Mouse (Mus musculus) stomach, embryonic 14.5 days (tissue): Measurements from ENCODE around the gene Itgb3. TPM values are rescaled to one million over a fixed set of nuclear protein-coding genes. Genes with fewer than 3 reads are reported as not detected.

Source experiments
- ATAC-seq: fragments of 200-750 bp; cut with Nextera tagmentation; 2 replicates; pipeline ENCODE4 v1.8.0; 2017; ENCODE audit warnings: low read depth, moderate TSS enrichment; ENCODE audit not compliant: insufficient number of reproducible peaks, insufficient read depth, low FRiP score
- H3K27ac ChIP-seq: fragments of 300-500 bp; sonication (generic); 2 replicates; pipeline ENCODE4 v1.5.1; 2014; ENCODE audit warnings: mild to moderate bottlenecking, low read length, moderate library complexity, mixed read lengths
- H3K27me3 ChIP-seq: fragments of 300-500 bp; sonication (generic); 2 replicates; pipeline ENCODE4 v1.6.1; 2014; ENCODE audit warnings: low read length, control low read depth, mixed read lengths; ENCODE audit not compliant: control insufficient read depth, insufficient read depth
- H3K36me3 ChIP-seq: fragments of 300-500 bp; sonication (generic); 2 replicates; pipeline ENCODE4 v1.6.1; 2014; ENCODE audit warnings: mild to moderate bottlenecking, control low read depth, low read length, moderate library complexity, mixed read lengths; ENCODE audit not compliant: control insufficient read depth, insufficient read depth
- H3K4me1 ChIP-seq: fragments of 300-500 bp; sonication (generic); 2 replicates; pipeline ENCODE4 v1.6.1; 2014; ENCODE audit warnings: low read length, control low read depth, mixed read lengths; ENCODE audit not compliant: control insufficient read depth, insufficient read depth
- H3K4me2 ChIP-seq: fragments of 300-500 bp; sonication (generic); replicated peaks from 2 replicates; pipeline ENCODE4 v1.6.1; 2014; ENCODE audit warnings: low read depth, low read length, control low read depth
- H3K4me3 ChIP-seq: fragments of 300-500 bp; sonication (generic); 2 replicates; pipeline ENCODE4 v1.5.1; 2014; ENCODE audit warnings: low read depth, low read length, control low read depth
- H3K9ac ChIP-seq: fragments of 300-500 bp; sonication (generic); replicated peaks from 2 replicates; pipeline ENCODE4 v1.6.1; 2014; ENCODE audit warnings: low read depth, mild to moderate bottlenecking, control low read depth, low read length, moderate library complexity, mixed read lengths
- H3K9me3 ChIP-seq: fragments of 300-500 bp; sonication (generic); 2 replicates; pipeline ENCODE4 v1.6.1; 2016; ENCODE audit warnings: low read depth, low read length, control low read depth; ENCODE audit not compliant: control insufficient read depth
- WGBS: fragments of 180-500 bp; shearing (Covaris S2); extraction: QIAGEN DNeasy Blood & Tissue Kit; methylation state at CpG from one replicate; pipeline ENCODE4 v1.1.7; 2014; 5-methylcytosine and 5-hydroxymethylcytosine counted together
- polyA plus RNA-seq: library from polyadenylated mRNA; unstranded; fragments of >200 nt; fragmentation: Nextera tagmentation; extraction: Ambion mirVana; gene quantifications from 2 replicates; pipeline ENCODE4 v1.2.1, GENCODE M21; 2014

Gene Itgb3
- polyA plus RNA-seq, 1 experiment from 2014 or later = 3.1 TPM

DNA sequence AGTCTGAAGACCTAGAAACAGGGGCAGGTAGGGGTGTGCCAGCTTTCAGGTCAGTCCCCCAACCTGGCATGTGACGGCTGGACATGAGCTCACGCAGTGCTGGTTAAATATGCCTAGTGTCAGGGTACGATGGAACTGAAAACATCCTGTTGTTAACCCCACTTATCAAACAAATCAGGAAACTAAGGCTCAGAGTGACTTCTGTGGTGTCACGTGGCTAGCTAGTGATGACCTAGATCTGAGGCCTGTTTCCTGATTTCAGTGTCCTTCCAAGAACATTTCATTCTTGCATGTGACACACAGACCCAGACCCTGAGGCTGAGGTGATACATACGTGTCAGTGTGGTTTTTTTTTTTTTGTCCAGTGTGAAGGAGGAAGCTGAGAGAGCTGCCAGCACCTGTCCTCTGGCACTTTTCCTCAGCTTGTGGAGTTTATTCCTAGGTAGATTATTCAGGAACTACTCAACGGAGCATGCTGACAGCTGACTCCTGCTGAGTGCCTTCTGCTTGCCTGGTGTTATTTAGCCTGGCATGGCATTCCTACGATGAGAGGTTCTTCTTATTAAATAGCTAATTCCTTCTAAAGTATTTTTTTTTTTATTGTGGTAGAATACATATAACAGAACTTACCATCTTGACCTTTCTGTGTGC lies 22.5 kb downstream of the Itgb3 start:
- H3K9ac ChIP-seq = no peak overlapping the region
- no peaks in the 10 kb centered on the region for H3K36me3 ChIP-seq
- H3K4me2 ChIP-seq = no peak overlapping the region
- 68% methylated on average over 7 of the region's 7 CpGs for WGBS
- no peak overlapping the region for H3K27ac ChIP-seq
- H3K4me3 ChIP-seq = no peak overlapping the region
- no peaks in the 10 kb centered on the region for H3K9me3 ChIP-seq
- H3K4me1 ChIP-seq = peaks cover 9% of the 10 kb centered on the region; the same call in 1 of the 2 replicates
- no peak for ATAC-seq
- H3K27me3 ChIP-seq = no peaks in the 10 kb centered on the region

DNA sequence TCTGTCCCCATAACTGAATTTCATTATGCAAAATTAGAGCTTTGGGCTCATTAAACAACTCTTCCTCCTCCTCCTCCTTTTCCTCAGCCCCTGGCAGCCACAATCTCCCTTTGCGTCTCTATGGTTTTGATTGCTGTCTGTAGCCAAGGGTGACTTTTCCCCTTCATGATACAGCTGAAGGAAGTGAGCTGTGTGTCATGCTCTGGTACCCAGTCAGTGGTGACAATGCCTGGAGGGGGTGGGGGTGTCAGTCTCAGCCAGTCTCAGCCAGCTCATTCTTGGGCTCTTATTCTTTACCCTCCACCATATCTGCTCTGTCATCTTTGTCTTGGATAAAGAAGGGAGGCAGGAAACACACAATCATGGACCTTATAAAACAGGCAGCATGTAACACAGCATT lies 23.5 kb downstream of the Itgb3 start:
- H3K27ac ChIP-seq = no peak overlapping the region
- H3K4me1 ChIP-seq = no peaks in the 10 kb centered on the region
- H3K27me3 ChIP-seq = no peaks in the 10 kb centered on the region
- WGBS = 79% methylated on average over 1 of the region's 1 CpGs
- no peak overlapping the region for H3K4me3 ChIP-seq
- no peak overlapping the region for H3K9ac ChIP-seq
- no peak overlapping the region for H3K4me2 ChIP-seq
- no peaks in the 10 kb centered on the region for H3K36me3 ChIP-seq
- no peak for ATAC-seq
- no peaks in the 10 kb centered on the region for H3K9me3 ChIP-seq

DNA sequence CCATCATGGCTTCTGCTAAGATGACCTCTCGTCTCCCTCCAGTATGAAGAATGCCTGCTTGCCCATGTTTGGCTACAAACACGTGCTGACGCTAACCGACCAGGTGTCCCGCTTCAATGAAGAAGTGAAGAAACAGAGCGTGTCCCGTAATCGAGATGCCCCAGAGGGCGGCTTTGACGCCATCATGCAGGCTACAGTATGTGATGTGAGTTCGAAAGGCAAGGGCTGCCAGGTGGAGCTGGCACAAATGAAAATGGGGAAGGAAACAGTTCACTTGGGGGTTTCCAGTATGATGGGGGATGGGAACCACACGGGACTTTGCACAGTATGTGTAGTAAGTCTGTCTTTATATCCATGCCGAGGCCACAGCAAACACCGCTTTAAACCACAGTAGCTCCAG lies 29.2 kb downstream of the Itgb3 start:
- Histone ChIP-seq H3K9ac (no peak overlapping the region), H3K4me2 (no peak overlapping the region), H3K4me3 (no peak overlapping the region), H3K36me3 (no peaks in the 10 kb centered on the region), H3K4me1 (no peaks in the 10 kb centered on the region), H3K27ac (no peak overlapping the region), H3K27me3 (no peaks in the 10 kb centered on the region), H3K9me3 (no peaks in the 10 kb centered on the region)
- ATAC-seq = no peak
- WGBS = 90% methylated on average over 14 of the region's 14 CpGs

DNA sequence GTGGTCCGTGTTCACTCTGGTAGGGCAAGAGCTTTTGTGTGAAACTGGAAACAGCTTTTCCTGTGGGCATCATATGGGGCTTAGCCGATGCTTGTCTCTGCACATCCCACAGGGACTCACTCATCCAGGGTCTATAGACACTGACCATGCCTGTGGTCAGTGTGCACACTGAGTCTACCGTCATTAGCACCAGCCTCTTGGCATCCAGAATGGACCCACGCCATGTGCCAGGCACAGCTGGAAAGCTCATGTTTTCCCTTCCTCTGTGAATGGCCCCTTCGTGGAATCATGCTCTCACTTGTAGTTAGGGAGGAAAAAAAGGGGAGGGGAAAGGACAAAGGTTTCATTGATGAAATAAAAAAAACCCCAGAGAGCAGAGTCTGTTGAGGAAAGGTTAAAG lies 30.2 kb downstream of the Itgb3 start:
- Histone ChIP-seq H3K4me1 (no peaks in the 10 kb centered on the region), H3K4me3 (no peak overlapping the region), H3K36me3 (no peaks in the 10 kb centered on the region), H3K9ac (no peak overlapping the region), H3K4me2 (no peak overlapping the region), H3K27me3 (no peaks in the 10 kb centered on the region), H3K9me3 (no peaks in the 10 kb centered on the region), H3K27ac (no peak overlapping the region)
- ATAC-seq = no peak
- WGBS = 75% methylated on average over 5 of the region's 5 CpGs

DNA sequence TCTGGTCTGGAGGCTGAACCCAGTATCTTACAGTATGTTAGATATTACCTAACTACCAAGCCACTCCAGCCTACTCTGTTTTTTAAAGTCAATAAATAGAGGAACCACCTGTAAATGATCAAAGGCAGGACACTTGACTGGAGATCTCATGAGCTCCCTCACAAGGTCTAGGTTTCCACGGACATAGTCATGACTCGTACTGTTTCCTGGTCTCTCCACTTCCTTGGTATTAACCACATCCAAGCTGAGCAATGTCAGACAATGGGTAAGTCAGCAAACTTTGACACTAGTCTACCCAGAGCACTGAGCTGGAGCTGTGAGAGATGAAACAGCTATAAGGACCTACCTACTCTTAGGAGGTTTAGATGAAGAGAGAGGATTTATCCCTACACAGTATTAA lies 31.1 kb downstream of the Itgb3 start:
- H3K27me3 ChIP-seq = no peaks in the 10 kb centered on the region
- no peaks in the 10 kb centered on the region for H3K4me1 ChIP-seq
- 70% methylated on average over 2 of the region's 2 CpGs for WGBS
- no peaks in the 10 kb centered on the region for H3K9me3 ChIP-seq
- no peaks in the 10 kb centered on the region for H3K36me3 ChIP-seq
- no peak overlapping the region for H3K27ac ChIP-seq
- H3K4me3 ChIP-seq = no peak overlapping the region
- no peak for ATAC-seq
- H3K4me2 ChIP-seq = no peak overlapping the region
- no peak overlapping the region for H3K9ac ChIP-seq

DNA sequence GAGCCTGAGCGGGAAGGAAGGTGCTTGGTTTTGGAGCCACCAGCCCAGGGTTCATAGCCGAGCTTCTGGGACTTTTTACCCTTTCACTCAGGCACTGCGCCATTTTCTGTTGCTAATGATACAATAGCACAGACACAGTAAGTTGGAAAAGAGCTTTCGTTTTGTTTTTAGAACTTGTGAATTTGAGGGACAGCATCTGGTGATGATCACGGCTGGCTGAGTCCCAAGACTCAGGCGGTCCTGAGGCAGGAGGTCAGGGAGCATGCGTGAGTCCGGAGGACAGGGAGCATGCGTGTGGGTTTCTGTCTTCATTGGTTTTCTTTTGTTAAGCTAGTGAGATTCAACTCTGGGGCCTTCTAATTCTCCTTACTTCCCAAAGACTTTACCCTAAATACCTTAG lies 31.8 kb downstream of the Itgb3 start:
- Histone ChIP-seq H3K27ac (no peak overlapping the region), H3K4me3 (no peak overlapping the region), H3K36me3 (no peaks in the 10 kb centered on the region), H3K4me1 (no peaks in the 10 kb centered on the region), H3K27me3 (no peaks in the 10 kb centered on the region), H3K9ac (no peak overlapping the region), H3K4me2 (no peak overlapping the region), H3K9me3 (no peaks in the 10 kb centered on the region)
- WGBS = 73% methylated on average over 9 of the region's 9 CpGs
- ATAC-seq = no peak

DNA sequence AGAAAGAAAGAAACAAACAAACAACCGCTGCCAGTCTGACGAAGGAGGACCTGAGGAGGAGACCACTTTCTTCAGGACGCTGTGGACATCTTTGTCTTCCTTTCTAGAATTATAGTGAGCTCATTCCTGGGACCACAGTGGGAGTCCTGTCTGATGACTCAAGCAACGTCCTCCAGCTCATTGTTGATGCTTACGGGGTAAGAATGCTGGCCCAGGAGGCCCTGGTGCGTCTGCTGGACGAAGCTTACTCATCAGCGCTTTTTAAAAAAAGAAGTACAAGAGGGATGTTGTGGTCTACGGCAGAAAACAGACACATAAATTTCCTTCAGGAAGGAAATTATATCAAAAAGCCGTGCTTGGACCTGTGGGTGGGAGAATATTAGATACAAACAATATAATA lies 33.1 kb downstream of the Itgb3 start:
- no peaks in the 10 kb centered on the region for H3K4me1 ChIP-seq
- H3K36me3 ChIP-seq = no peaks in the 10 kb centered on the region
- no peaks in the 10 kb centered on the region for H3K27me3 ChIP-seq
- 80% methylated on average over 10 of the region's 10 CpGs for WGBS
- no peak overlapping the region for H3K4me2 ChIP-seq
- no peak for ATAC-seq
- H3K27ac ChIP-seq = no peak overlapping the region
- no peaks in the 10 kb centered on the region for H3K9me3 ChIP-seq
- H3K9ac ChIP-seq = no peak overlapping the region
- no peak overlapping the region for H3K4me3 ChIP-seq

DNA sequence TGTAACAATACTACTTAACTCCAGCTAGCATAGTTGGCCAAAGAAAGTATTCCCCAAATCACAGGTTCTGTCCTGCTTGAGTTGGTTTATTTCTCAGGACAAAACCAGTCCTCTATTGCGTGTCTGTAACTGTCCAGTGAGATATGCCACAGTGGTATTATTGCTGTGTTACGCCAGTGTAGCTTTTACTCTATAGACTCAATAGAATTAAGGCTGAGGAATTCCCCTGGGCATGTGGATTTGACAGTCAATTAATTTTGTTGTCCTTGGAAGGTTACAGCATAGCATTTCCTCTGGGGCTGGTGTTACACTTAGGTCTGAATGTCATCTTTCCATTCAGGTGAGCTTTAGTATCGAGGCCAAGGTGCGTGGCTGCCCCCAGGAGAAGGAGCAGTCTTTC lies 35.4 kb downstream of the Itgb3 start:
- 80% methylated on average over 4 of the region's 4 CpGs for WGBS

DNA sequence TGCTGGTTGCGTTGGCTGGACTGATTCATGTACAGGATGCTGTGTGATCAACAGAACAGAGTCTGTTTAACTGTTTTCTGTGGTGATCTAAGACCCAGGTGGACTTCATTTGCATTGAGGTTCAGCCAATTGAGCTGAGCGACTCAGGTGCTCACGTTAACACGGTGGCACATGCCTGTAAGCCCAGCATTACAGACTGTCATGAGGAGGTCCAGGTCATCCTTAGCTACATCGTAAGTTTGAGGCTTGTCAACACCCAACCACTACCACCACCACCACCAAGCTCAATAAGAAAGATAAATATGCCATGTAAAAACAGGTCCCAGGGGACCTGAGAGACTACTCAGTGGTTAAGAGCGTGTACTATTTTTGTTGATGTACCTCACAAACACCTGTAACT lies 37.6 kb downstream of the Itgb3 start:
- Histone ChIP-seq H3K36me3 (no peaks in the 10 kb centered on the region), H3K4me1 (no peaks in the 10 kb centered on the region), H3K27me3 (no peaks in the 10 kb centered on the region), H3K4me2 (no peak overlapping the region), H3K4me3 (no peak overlapping the region), H3K9me3 (no peaks in the 10 kb centered on the region), H3K27ac (no peak overlapping the region), H3K9ac (no peak overlapping the region)
- 88% methylated on average over 6 of the region's 6 CpGs for WGBS
- ATAC-seq = no peak

More for the DNA sequence above, 35.4 kb downstream of the Itgb3 start:
- Histone ChIP-seq H3K9ac (no peak overlapping the region), H3K4me2 (no peak overlapping the region), H3K4me1 (no peaks in the 10 kb centered on the region), H3K27ac (no peak overlapping the region), H3K36me3 (no peaks in the 10 kb centered on the region), H3K27me3 (no peaks in the 10 kb centered on the region), H3K9me3 (no peaks in the 10 kb centered on the region), H3K4me3 (no peak overlapping the region)
- no peak for ATAC-seq
